Mouse (Mus musculus) gastrocnemius, postnatal 36 days (tissue): ENCODE data around the gene 4921507P07Rik. TPM values are rescaled to one million over a fixed set of nuclear protein-coding genes. Genes with fewer than 3 reads are reported as not detected.
"Not testable (repeated sequence)": the region's sequence is repeated elsewhere in the genome, so short reads cannot be mapped to it uniquely, and the experiment has no call there.

Experiments used
- DNase-seq, 2 experiments: peaks; one replicate each; pipeline ENCODE4 v3.0.0; 2022
- intact Hi-C: fragments of 180-260 bp; cut with DNase I; formaldehyde crosslinking; loops from one replicate; pipeline ENCODE4 v1.15.1; 2025
- total RNA-seq, 2 experiments: library from RNA; stranded (reverse); gene quantifications; 2 replicates each; pipeline ENCODE4 v1.2.3; 2021

The 4921507P07Rik gene
- total RNA-seq, 2 experiments from 2014 or later = 0.48 to 0.59 TPM

DNA sequence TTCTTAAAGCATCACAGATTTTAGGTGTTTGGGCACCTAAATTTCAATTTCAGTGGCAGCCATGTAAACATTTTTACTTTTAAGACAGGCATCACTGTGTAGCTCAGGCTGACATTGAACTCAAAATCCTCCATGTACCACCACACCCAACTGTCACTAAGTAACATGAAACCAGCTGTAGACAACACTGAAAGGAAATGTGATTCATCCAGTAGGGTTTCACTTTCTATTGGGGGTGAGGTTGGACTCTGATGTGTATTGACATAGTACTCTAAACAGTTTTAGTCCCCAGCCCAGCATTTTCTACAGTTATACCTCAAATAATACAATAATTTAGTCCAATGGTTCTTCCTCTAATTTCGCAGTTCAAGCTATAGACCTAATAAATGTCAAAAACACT lies 35.7 kb downstream of the 4921507P07Rik start:
- intact Hi-C loops = no loop called here
- no peak for DNase-seq

GRCm38 (mm10) chr6:50558877-50559276 lies 37.6 kb downstream of the 4921507P07Rik start:
- intact Hi-C loops = no loop called here
- DNase-seq = no peak

DNA sequence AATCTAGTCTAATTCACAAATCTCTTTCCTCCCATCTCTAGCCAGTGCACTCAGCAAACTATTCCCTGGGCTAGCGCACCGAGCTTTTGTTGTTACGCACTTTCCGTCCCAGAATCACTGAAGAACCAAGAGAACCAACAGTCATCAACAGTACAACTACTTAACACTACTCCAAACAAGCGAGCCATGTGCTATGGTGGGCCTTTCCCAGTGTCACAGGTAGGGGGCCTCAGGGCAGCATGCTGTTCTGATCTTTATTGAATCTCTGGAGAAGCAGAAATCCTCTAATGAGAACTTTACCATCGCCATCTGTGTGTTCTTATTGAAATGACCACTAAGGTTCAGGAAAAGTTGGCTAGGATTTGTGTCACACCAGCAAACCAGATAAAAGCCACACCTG lies 38.9 kb downstream of the 4921507P07Rik start:
- DNase-seq = no peak
- intact Hi-C loops = no loop called here

- intact Hi-C loops, DNase-seq: not testable (repeated sequence)
These were observed 42.2 kb downstream of the 4921507P07Rik start for GRCm38 (mm10) chr6:50554223-50554622.

GRCm38 (mm10) chr6:50552881-50553518 lies 43.4 kb downstream of the 4921507P07Rik start:
- no peak for DNase-seq
- intact Hi-C loops = no loop called here

GRCm38 (mm10) chr6:50549791-50550190 lies 46.6 kb downstream of the 4921507P07Rik start:
- DNase-seq = no peak
- intact Hi-C loops = loop anchor here (10.0 kb wide), 1 partner anchor 435 kb away; the partner anchor contains the start of gene Mpp6

DNA sequence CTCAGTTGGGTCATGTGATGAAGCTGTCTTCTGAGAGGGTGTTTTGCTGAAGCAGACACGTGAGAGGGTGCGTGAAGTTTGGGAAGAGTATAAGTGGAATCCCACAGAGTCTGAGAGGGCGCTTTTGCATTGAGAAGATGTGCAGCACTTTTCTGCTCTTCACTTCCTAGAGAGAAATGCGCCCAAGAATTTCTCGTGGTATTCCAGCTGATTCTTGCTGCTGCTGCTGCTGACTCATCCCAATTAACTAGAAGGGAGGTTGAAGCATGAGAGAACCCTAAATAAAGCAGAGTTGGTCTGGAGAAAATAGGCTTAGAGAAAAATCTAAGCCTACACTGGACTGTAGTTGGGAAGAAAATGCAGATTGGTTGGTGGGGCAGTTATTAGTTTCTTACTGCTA lies 47.4 kb downstream of the 4921507P07Rik start:
- intact Hi-C loops = loop anchor here (10.0 kb wide), 1 partner anchor 434 kb away; the partner anchor contains the start of gene Mpp6
- no peak for DNase-seq

- no peak for DNase-seq
- intact Hi-C loops = loop anchor here (10.0 kb wide), 1 partner anchor 431 kb away; the partner anchor contains the start of gene Mpp6
These were observed 50.9 kb downstream of the 4921507P07Rik start for GRCm38 (mm10) chr6:50545412-50546043.

- intact Hi-C loops = loop anchor here (10.0 kb wide), 1 partner anchor 428 kb away; the partner anchor contains the start of gene Mpp6
- no peak for DNase-seq
These were observed 53.9 kb downstream of the 4921507P07Rik start for GRCm38 (mm10) chr6:50542535-50542934.

DNA sequence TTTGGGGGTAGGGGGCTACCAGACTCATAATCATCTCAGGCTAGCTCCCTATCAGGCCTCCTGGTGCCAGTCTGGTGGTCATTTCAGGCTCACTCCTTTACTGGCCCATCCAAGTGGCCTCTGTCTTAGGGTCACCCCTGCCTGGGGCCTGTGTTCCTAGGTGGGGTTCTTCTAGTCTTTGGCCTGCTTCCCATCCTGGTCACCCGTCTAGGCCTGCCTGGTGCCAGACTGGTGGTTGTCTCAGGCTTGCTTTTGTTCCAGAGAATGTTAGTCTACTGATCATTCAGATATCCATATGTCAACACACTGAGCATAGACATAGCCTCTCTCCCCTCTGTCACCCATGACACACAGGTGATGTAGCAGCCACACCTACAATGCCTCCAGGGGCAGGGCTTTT lies 56.8 kb downstream of the 4921507P07Rik start:
- intact Hi-C loops = loop anchor here (10.0 kb wide), 2 partner anchors 425 to 1015 kb away; partner anchors contain the start of gene Mpp6
- no peak for DNase-seq

GRCm38 (mm10) chr6:50536461-50536892 lies 60.0 kb downstream of the 4921507P07Rik start:
- intact Hi-C loops = loop anchor here (1.0 to 10.0 kb wide), 2 partner anchors 227 to 1012 kb away; no protein-coding TSS in a partner anchor
- peak; percentile 32 to 68 for DNase-seq

DNA sequence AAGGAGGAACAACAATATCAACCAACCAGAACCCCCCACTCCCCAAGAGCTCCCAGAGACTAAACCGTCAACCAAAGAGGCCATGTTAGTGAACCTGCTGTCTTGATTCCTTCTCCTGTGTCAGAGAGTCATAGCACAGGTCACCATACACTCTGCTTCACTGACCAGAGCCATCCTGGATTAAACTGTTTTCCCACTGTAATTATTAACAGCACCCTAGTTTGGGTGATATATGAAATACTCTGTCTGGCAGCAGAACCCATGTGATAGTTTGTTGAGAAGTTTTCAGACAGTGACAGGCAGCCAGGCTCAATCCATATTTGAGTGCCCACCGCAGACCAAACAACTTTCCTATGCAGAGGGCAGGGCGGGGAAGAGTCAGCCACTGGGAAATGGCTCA lies 61.1 kb downstream of the 4921507P07Rik start:
- intact Hi-C loops = loop anchor here (10.0 kb wide), 1 partner anchor 1011 kb away; no protein-coding TSS in a partner anchor
- no peak for DNase-seq

GRCm38 (mm10) chr6:50531920-50532319 lies 64.5 kb downstream of the 4921507P07Rik start:
- intact Hi-C loops = loop anchor here (10.0 kb wide), 1 partner anchor 1007 kb away; no protein-coding TSS in a partner anchor
- no peak for DNase-seq

- intact Hi-C loops = loop anchor here (10.0 kb wide), 1 partner anchor 1006 kb away; no protein-coding TSS in a partner anchor
These were observed 65.4 kb downstream of the 4921507P07Rik start for GRCm38 (mm10) chr6:50531003-50531402.

GRCm38 (mm10) chr6:50529194-50529593 lies 67.2 kb downstream of the 4921507P07Rik start:
- intact Hi-C loops = loop anchor here (5.0 kb wide), 1 partner anchor 72 kb away; the partner anchor contains the start of gene Osbpl3
- DNase-seq = no peak

More at GRCm38 (mm10) chr6:50531003-50531402, 65.4 kb downstream of the 4921507P07Rik start:
- DNase-seq = no peak

- DNase-seq = no peak
- intact Hi-C loops = loop anchor here (5.0 kb wide), 1 partner anchor 70 kb away; the partner anchor contains the start of gene Osbpl3
These were observed 69.0 kb downstream of the 4921507P07Rik start for GRCm38 (mm10) chr6:50527416-50527815.

DNA sequence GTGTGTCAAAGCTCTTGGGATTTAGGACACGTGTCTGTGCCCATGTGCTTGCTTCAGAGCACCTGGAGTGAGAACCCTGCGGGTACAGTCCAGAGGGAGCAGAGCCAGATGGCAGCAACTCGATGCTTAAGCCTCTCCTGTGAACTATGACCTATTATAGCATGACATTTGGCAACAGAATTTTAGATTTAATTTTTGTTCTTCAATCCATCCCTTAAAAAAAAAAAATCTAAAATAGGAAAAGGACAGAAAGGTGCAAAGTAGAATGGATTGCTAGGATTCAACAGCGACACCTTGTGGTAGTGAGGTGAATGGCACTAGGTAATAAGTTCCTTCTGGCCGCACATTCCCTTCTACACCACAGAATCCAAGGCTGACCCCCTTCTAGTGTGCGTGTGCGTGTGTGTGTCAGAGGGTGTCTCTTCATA lies 69.8 kb downstream of the 4921507P07Rik start:
- intact Hi-C loops = loop anchor here (1.0 to 5.0 kb wide), 2 partner anchors 69 to 214 kb away; partner anchors contain the start of gene Osbpl3
- DNase-seq = peak in 1 of 2 experiments; percentile 45

GRCm38 (mm10) chr6:50525846-50526245 lies 70.6 kb downstream of the 4921507P07Rik start:
- intact Hi-C loops = loop anchor here (1.0 to 5.0 kb wide), 2 partner anchors 69 to 214 kb away; partner anchors contain the start of gene Osbpl3
- no peak for DNase-seq

DNA sequence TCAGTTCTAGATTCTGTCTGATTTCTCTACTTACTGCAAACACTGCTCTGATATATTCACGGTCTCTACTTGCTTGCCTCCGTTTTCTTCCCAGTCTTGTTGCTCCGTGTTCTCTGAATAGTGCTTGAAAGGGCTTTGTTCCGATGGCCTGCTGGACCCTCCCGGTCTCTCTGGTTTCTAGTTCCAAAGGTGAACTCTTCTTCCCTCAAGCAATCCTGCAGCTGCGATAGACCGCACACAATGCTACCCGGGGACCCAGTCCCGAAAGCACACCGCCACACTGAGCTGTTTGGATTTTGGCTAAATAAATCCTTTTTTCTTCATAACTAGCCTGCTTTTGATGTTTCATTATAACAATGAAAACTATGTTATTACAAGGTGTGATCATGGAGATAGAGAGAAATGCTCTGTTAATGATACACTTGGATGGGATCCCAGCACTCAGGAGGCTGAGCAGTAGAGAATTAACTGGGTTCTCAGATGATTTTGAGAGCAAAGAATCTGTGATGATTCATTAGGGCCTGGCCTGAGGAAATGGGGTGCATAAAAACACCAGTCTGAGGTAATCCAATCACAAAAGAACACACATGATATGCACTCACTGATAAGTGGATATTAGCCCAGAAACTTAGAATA lies 72.1 kb downstream of the 4921507P07Rik start:
- DNase-seq = no peak

More for the DNA sequence above, 72.1 kb downstream of the 4921507P07Rik start:
- intact Hi-C loops = no loop called here
